Mouse (Mus musculus) megakaryocyte, adult 5-6 weeks (primary cell): ENCODE data around the gene Akr1a1. TPM values are rescaled to one million over a fixed set of nuclear protein-coding genes. Genes with fewer than 3 reads are reported as not detected.

Source experiments
- ATAC-seq: 2 replicates; pipeline ENCODE4 v1.8.0; 2016; ENCODE audit warnings: mild to moderate bottlenecking, inconsistent platforms; ENCODE audit not compliant: poor library complexity, severe bottlenecking
- total RNA-seq, 2 experiments: library from RNA; stranded (forward) in 1 of 2; stranded (reverse) in 1 of 2; fragments of 153-499, 151-499 nt in 1 of 2; fragments of 221-1000, 200-1000 nt in 1 of 2; gene quantifications; 2 replicates each; pipeline versions ENCODE4 v1.2.3 to v1.2.4; 2015 to 2017

The Akr1a1 gene
- total RNA-seq, 2 experiments from 2014 or later: 471 to 897 TPM

DNA sequence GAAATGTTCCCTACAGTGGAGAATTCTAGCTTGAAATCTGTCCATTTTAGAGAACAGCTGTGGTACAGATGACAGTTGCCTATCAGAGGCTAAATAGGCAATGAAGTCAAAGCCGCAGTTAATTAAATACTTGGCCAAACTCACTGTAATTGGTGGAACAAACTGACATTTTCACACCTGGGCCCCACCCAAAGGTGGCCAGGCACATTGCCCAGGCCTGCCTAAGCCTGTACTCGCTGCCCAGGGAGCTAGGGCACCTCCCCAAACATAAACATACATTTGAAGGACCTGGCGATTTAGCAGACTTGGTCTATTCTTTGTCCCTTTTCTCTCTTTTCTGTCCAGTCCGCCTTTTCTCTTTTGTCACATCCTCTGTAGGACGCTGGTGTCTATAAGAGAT is 55.1 kb downstream of the Akr1a1 start, which contains the start of gene Ccdc17:
Ccdc17 (plus strand) TSS at position 276 of the 400 bp plus-strand sequence.
- no peak for ATAC-seq

- ATAC-seq: no peak
These were observed 55.7 kb downstream of the Akr1a1 start for GRCm38 (mm10) chr4:116595793-116596192.

Other genes with a start within 250 kb of the Akr1a1 start
- 22.1 and 28.7 TPM in 2 replicates for gene Mast2, start 187.5 kb downstream of the Akr1a1 start, total RNA-seq (2015)
- gene Mast2, start 187.5 kb downstream of the Akr1a1 start, total RNA-seq (2017): 10.5 and 11.7 TPM in 2 replicates
- 5.8 and 7.5 TPM in 2 replicates for gene Ipp, start 144.1 kb downstream of the Akr1a1 start, total RNA-seq (2015)
- gene Ipp, start 144.1 kb downstream of the Akr1a1 start, total RNA-seq (2017): 10.2 and 10.8 TPM in 2 replicates
- gene Tmem69, start 95.7 kb downstream of the Akr1a1 start, total RNA-seq (2015): 17.5 and 20.8 TPM in 2 replicates
- gene Tmem69, start 95.7 kb downstream of the Akr1a1 start, total RNA-seq (2017): 5.5 and 10.2 TPM in 2 replicates
- 78.7 and 84.3 TPM in 2 replicates for gene Gpbp1l1, start 94.0 kb downstream of the Akr1a1 start, total RNA-seq (2015)
- 139 and 162 TPM in 2 replicates for gene Gpbp1l1, start 94.0 kb downstream of the Akr1a1 start, total RNA-seq (2017)
- gene Ccdc17, start 55.0 kb downstream of the Akr1a1 start, total RNA-seq (2015): 2.7 and 3.3 TPM in 2 replicates
- 2.6 and 4.3 TPM in 2 replicates for gene Ccdc17, start 55.0 kb downstream of the Akr1a1 start, total RNA-seq (2017)
- 95.7 and 101 TPM in 2 replicates for gene Nasp, start 23.7 kb downstream of the Akr1a1 start, total RNA-seq (2015)
- 225 and 236 TPM in 2 replicates for gene Nasp, start 23.7 kb downstream of the Akr1a1 start, total RNA-seq (2017)
- gene Prdx1, start 33.9 kb upstream of the Akr1a1 start, total RNA-seq (2015): 556 and 644 TPM in 2 replicates
- gene Prdx1, start 33.9 kb upstream of the Akr1a1 start, total RNA-seq (2017): 344 and 395 TPM in 2 replicates
- gene Mmachc, start 56.7 kb upstream of the Akr1a1 start, total RNA-seq (2015): 8.1 and 10.9 TPM in 2 replicates
- gene Mmachc, start 56.7 kb upstream of the Akr1a1 start, total RNA-seq (2017): 5.2 and 6.4 TPM in 2 replicates
- gene Ccdc163, start 56.8 kb upstream of the Akr1a1 start, total RNA-seq (2015): 34.7 and 36.2 TPM in 2 replicates
- gene Ccdc163, start 56.8 kb upstream of the Akr1a1 start, total RNA-seq (2017): 19.2 and 23.4 TPM in 2 replicates
- gene Tesk2, start 69.3 kb upstream of the Akr1a1 start, total RNA-seq (2015): 29.1 and 38.5 TPM in 2 replicates
- gene Tesk2, start 69.3 kb upstream of the Akr1a1 start, total RNA-seq (2017): 22.8 and 24.3 TPM in 2 replicates
- 17.7 and 18.2 TPM in 2 replicates for gene Toe1, start 156.0 kb upstream of the Akr1a1 start, total RNA-seq (2015)
- 31.9 and 41.1 TPM in 2 replicates for gene Toe1, start 156.0 kb upstream of the Akr1a1 start, total RNA-seq (2017)
- gene Mutyh, start 156.0 kb upstream of the Akr1a1 start, total RNA-seq (2015): 5.3 and 10.8 TPM in 2 replicates
- gene Mutyh, start 156.0 kb upstream of the Akr1a1 start, total RNA-seq (2017): 2.7 and 5.5 TPM in 2 replicates
- gene Hpdl, start 170.0 kb upstream of the Akr1a1 start, total RNA-seq (2015): not detected in 2 replicates
- not detected in 2 replicates for gene Hpdl, start 170.0 kb upstream of the Akr1a1 start, total RNA-seq (2017)
- gene Zswim5, start 225.7 kb upstream of the Akr1a1 start, total RNA-seq (2015): 0.02 and 0.16 TPM in 2 replicates
- gene Zswim5, start 225.7 kb upstream of the Akr1a1 start, total RNA-seq (2017): not detected in 2 replicates